ENCODE assay signal across 8 mouse cellular contexts in the genomic region with DNA sequence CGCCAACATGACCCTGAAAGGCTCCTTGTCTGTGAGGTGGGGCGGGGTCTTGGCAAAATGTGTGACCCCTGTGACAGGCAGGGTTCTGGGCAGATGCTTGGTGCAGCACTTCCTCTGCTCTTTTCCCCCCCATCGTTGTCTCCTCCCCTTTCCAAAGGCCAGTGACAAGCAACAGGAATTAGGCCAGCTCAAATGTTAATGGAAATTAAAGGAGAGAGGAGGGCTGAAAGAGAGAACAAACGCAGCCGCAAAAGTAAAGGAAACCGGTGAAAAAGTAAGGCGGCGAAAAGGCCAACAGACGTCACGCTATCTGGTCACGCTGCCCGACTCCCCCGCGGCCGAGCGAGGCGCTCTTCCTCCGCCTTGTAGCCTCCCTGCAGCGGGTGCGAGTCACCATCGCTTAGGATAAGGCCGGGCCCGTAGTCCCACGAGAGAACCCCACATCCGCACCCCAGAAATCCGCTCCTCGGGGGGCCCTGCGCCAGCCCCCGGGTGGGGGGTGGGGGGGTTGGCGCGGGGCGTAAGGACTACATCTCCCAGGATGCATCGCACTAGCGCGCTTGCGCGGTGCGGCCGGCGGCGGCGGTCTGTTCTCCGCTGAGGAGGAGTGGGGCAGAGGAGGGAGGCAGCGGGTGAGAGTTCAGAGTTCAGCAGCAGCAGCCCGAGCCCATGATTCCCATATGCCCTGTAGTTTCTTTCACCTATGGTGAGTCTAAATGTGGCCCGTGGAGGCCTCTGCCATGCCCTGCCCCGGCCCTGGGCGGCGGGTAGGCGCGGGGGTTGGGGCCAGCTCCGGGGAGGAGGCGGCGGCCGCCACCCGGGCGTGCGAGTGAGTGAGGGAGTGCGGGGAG. TPM values are rescaled to one million over a fixed set of nuclear protein-coding genes. Genes with fewer than 3 reads are reported as not detected.
DNase-seq lines count a peak whose midpoint lies in the region; ATAC-seq and TF ChIP-seq lines count a peak whose summit lies in the region.

A gene (plus strand): TSS at position 590 of the 851 bp plus-strand sequence.

- no peaks in the 10 kb centered on the region for H3K27me3 ChIP-seq in embryonic facial prominence, embryonic 14.5 days (replicated peaks; ENCODE audit: control insufficient read depth, insufficient read depth, low read length)
- no peaks in the 10 kb centered on the region for H3K27me3 ChIP-seq in limb, embryonic 14.5 days (ENCODE audit: control insufficient read depth, insufficient read depth, low read length)
- no peaks in the 10 kb centered on the region for H3K27me3 ChIP-seq in midbrain, postnatal 0 days (ENCODE audit: insufficient read depth, low read length)

- peak; percentile 88 for DNase-seq in 3T3-L1 (ENCODE audit: low read depth, low spot score)
- DNase-seq in adrenal gland, postnatal 4 days (ENCODE audit: low spot score in 2 of 2), result peak; percentile 89 to 92
- DNase-seq in embryonic facial prominence, embryonic 14.5 days (ENCODE audit: low spot score), result peak; percentile 93
- peak; percentile 91 for DNase-seq in heart, adult 8-10 months (ENCODE audit: low spot score)
- DNase-seq in kidney, adult 9 months, result peak; percentile 94
- peak; percentile 88 for DNase-seq in limb, embryonic 14.5 days (ENCODE audit: low spot score)
- peak; percentile 93 for DNase-seq in midbrain, postnatal 0 days (ENCODE audit: low spot score)
- DNase-seq in spleen, postnatal 14 days (ENCODE audit: low spot score in 2 of 2), result peak; percentile 85 to 87

- peak within 1 kb of the TSS; percentile 96 for H3K4me3 ChIP-seq in embryonic facial prominence, embryonic 14.5 days (ENCODE audit: low read depth, low read length)
- H3K4me3 ChIP-seq in limb, embryonic 14.5 days (replicated peaks; ENCODE audit: low read length), result peak within 1 kb of the TSS; percentile 99
- H3K4me3 ChIP-seq in midbrain, postnatal 0 days (ENCODE audit: low read depth, low read length), result peak within 1 kb of the TSS; percentile 97

- ATAC-seq in embryonic facial prominence, embryonic 14.5 days (ENCODE audit: low read depth), result peak; percentile 96
- ATAC-seq in limb, embryonic 14.5 days (ENCODE audit: low FRiP score, low read depth), result peak; percentile 92
- peak; percentile 95 for ATAC-seq in midbrain, postnatal 0 days (ENCODE audit: low FRiP score)

- TF ChIP-seq POLR2A in limb, embryonic 14.5 days (IDR thresholded peaks at IDR 0.05; ENCODE audit: borderline replicate concordance, extremely low read depth, insufficient read depth, insufficient read length), result peak; percentile 67; the same call in 1 of the 2 replicates

- H3K4me2 ChIP-seq in embryonic facial prominence, embryonic 14.5 days (ENCODE audit: low read depth, low read length), result peak within 1 kb of the TSS; percentile 65
- peak within 1 kb of the TSS; percentile 64 for H3K4me2 ChIP-seq in limb, embryonic 14.5 days (replicated peaks; ENCODE audit: low read depth, low read length, severe bottlenecking)
- H3K4me2 ChIP-seq in midbrain, postnatal 0 days (ENCODE audit: low read depth, low read length, poor library complexity, severe bottlenecking), result peak within 1 kb of the TSS; percentile 71

- no peaks in the 10 kb centered on the region for H3K9me3 ChIP-seq in embryonic facial prominence, embryonic 14.5 days (ENCODE audit: control insufficient read depth, low read length)
- H3K9me3 ChIP-seq in limb, embryonic 14.5 days (ENCODE audit: control insufficient read depth, low read length), result no peaks in the 10 kb centered on the region
- no peaks in the 10 kb centered on the region for H3K9me3 ChIP-seq in midbrain, postnatal 0 days (ENCODE audit: low read length)

- H3K36me3 ChIP-seq in embryonic facial prominence, embryonic 14.5 days (ENCODE audit: control insufficient read depth, insufficient read depth, low read length), result no peaks in the 10 kb centered on the region
- H3K36me3 ChIP-seq in limb, embryonic 14.5 days (ENCODE audit: control insufficient read depth, insufficient read depth, low read length), result peaks cover 5% of the 10 kb centered on the region; the same call in 1 of the 2 replicates
- no peaks in the 10 kb centered on the region for H3K36me3 ChIP-seq in midbrain, postnatal 0 days (ENCODE audit: insufficient read depth, low read length)

- peak within 1 kb of the TSS; percentile 99 for H3K9ac ChIP-seq in embryonic facial prominence, embryonic 14.5 days (ENCODE audit: low read depth, low read length)
- H3K9ac ChIP-seq in limb, embryonic 14.5 days (ENCODE audit: low read depth, low read length, severe bottlenecking), result peak within 1 kb of the TSS; percentile 99
- peak within 1 kb of the TSS; percentile 99 for H3K9ac ChIP-seq in midbrain, postnatal 0 days (replicated peaks; ENCODE audit: low read length, poor library complexity, severe bottlenecking)

- WGBS in embryonic facial prominence, embryonic 14.5 days, result 1% methylated on average over 24 of the region's 59 CpGs
- WGBS in limb, embryonic 14.5 days, result under 1% methylated on average over 21 of the region's 59 CpGs
- WGBS in midbrain, postnatal 0 days, result under 1% methylated on average over 47 of the region's 59 CpGs

- no peaks in the 10 kb centered on the region; the same call in 1 of the 2 replicates for H3K4me1 ChIP-seq in embryonic facial prominence, embryonic 14.5 days (ENCODE audit: control insufficient read depth, insufficient read depth, low read length)
- peaks cover 9% of the 10 kb centered on the region; the same call in 1 of the 2 replicates for H3K4me1 ChIP-seq in limb, embryonic 14.5 days (ENCODE audit: control insufficient read depth, insufficient read depth, low read length)
- no peaks in the 10 kb centered on the region for H3K4me1 ChIP-seq in midbrain, postnatal 0 days (ENCODE audit: insufficient read depth, low read length)

- H3K27ac ChIP-seq in embryonic facial prominence, embryonic 14.5 days (replicated peaks; ENCODE audit: low read depth, low read length), result peak within 1 kb of the TSS; percentile 94
- peak within 1 kb of the TSS; percentile 92 for H3K27ac ChIP-seq in limb, embryonic 14.5 days (replicated peaks; ENCODE audit: low read depth, low read length)
- peak within 1 kb of the TSS; percentile 98 for H3K27ac ChIP-seq in midbrain, postnatal 0 days (ENCODE audit: low read depth, low read length)

- TF ChIP-seq CTCF in midbrain, postnatal 0 days (IDR thresholded peaks at IDR 0.05), result peak; percentile 48

RNA-seq across cellular contexts. Expression of the gene that starts here (rescaled TPM):
- total RNA-seq in adrenal gland, postnatal 4 days (2021), result 100 to 1,000 TPM; 180 to 189 TPM
- 138 and 161 TPM in 2 replicates for polyA plus RNA-seq in embryonic facial prominence, embryonic 14.5 days (2014; fragmentation: Nextera tagmentation; extraction: Ambion mirVana)
- total RNA-seq in heart, adult 8-10 months (2022), result 10 to 100 TPM; 74.9 to 84.2 (median 79.7) TPM
- polyA plus RNA-seq in limb, embryonic 14.5 days (2012; rRNA removed), result 91.6 and 142 TPM in 2 replicates
- polyA plus RNA-seq in limb, embryonic 14.5 days (2014; fragmentation: Nextera tagmentation; extraction: Ambion mirVana), result 160 and 166 TPM in 2 replicates
- total RNA-seq in midbrain, postnatal 0 days (2014; rRNA removed), result 245 and 300 TPM in 2 replicates
- polyA plus RNA-seq in midbrain, postnatal 0 days (2015; fragmentation: Nextera tagmentation; extraction: Ambion mirVana), result 198 and 212 TPM in 2 replicates

Comparison
In these comparisons a context has a peak if more than half of its experiments do, and no peak if none do; other contexts are left out.
1. Peak in every context shown above with its lines: DNase-seq, ATAC-seq, H3K4me3 ChIP-seq and H3K27ac ChIP-seq.